Mouse (Mus musculus) layer of hippocampus, adult 11-12 months (tissue): ENCODE results near the gene Kpna7.
A peak's percentile ranks its signal among the peaks of the same experiment; 100 is the strongest.
"Not testable (repeated sequence)": the region's sequence is repeated elsewhere in the genome, so short reads cannot be mapped to it uniquely, and the experiment has no call there.

Experiments used
- DNase-seq: peaks from one replicate; pipeline ENCODE4 v3.0.0; 2022; ENCODE audit warnings: low spot score

Gene Kpna7

DNA sequence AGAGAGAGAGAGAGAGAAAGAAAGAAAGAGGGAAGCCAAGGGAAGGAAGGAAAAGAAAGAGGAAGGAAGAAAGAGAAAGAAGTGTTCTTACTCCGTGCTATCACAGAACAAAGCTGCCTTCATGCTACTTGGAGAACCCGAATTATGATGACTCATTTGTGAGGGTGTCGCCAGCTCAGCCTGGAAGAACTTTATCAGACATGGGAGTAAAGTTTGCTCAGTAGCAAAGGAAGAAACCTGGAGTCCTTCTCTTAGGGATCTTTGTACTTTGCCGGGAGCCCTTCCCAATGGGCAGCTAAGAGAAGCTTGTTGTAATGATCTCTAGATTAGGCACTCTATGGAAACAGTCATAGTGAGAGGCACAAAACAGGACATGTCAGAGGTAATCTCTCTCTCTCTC, 18.9 kb upstream of the Kpna7 start:
- no peak for DNase-seq

DNA sequence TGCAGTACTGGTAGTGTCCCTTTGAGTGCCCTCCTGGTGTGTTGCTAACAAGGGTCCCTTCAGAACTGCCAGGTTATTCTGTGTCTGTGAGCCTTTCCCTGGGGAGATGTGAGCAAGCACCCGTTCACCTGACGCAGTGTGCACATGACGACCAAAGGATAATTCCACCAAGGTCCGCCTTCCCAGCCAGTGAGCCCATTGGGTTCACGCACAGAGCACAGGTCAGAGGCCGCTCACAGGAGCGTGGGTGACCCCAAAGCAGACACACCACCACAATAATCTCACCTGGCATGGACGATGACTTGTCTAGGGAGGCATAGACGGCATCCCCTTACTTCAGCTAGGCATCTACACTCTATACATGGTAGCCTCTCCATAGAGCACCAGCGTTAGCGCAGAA, 17.6 kb upstream of the Kpna7 start:
- not testable (repeated sequence) for DNase-seq

DNA sequence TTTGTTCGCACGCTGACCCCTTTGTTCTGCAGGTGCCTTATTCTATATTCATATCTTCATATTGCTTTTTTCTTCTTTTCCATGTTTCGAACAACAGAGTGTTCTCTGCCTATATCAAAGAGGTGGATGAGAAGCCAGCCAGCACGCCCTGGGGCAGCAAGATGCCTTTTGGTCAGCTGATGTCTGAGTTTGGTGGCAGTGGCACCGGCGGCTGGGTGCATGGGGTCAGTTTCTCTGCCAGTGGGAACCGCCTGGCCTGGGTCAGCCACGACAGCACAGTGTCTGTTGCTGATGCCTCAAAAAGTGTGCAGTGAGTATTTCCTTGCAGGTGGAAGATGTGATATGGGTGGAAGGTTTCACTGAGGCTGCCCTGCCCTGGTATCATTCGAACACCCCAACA, 17.1 kb upstream of the Kpna7 start:
- no peak for DNase-seq

DNA sequence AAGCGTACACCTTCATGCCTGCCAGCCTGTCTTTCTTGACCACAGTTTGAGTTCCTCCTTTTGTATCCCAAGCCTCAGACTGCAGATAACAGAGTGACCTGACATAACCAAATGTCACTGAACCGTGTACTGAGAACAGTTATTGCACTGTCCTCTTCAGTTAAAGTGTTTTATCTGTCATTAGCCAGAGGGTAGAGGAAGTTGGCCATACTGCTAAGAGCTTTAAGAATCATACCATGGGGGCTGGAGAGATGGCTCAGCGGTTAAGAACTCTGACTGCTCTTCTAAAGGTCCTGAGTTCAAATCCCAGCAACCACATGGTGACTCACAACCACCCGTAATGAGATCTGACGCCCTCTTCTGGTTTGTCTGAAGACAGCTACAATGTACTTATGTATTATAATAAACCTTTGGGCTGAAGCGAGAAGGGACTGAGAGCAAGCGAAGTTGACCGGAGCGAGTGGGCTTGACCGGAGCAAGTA, 14.6 kb upstream of the Kpna7 start:
- no peak for DNase-seq

DNA sequence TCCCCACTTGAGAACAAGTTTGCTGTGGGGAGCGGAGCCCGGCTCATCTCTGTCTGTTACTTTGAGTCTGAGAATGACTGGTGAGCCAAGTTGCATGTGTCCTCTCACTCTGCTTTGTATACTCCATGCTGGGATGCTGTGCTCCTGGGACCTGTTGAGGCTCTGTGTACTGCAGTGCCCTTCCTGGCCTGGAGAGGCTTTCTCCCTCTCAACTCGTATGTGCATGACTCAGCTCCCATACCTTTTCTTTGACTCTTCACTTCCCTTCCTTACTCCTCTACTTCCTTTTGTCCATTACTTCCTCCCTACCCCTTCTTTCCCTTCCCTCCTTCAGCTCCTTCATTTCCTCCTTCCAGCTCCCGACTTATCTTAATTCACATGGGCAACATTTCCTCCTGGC, 12.4 kb upstream of the Kpna7 start:
- no peak for DNase-seq

DNA sequence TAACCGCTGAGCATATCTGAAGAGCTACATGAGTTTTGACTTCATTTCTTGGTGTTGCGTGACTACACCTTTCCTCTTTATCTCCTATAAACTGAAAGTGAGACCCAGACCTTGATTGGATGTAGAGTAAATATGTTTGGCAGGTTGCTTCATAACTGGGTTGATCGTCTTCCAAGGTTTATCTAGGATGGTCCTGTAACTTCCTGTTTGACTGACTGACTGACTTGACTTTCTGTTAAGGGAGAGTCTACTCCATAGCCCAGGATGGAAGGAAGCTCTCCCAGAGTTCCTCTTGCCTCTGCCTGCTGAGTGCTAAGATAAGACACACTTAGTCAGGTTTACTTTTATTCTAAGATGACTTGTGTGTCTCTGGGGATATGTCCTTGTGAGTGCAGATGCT, 6.0 kb upstream of the Kpna7 start:
- no peak for DNase-seq

DNA sequence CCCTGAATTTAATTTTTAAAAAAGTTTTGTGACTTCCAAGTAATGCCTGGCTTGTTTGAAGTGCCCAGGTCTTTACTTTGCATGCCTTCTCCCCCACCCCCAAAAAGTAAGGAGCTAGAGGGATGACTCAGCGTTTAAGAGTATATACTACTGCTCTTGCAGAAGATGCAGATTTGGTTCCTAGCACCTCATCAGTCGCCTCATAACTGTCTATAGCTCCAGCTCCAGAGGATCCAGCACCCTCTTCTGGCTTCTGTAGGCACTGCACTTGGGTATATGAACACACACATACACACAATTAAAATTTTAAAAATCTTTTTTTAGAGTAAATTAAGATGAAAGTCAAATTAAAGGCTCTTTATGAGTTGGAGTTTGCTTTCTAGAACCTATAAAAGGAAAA, 4.4 kb upstream of the Kpna7 start:
- DNase-seq = no peak

DNA sequence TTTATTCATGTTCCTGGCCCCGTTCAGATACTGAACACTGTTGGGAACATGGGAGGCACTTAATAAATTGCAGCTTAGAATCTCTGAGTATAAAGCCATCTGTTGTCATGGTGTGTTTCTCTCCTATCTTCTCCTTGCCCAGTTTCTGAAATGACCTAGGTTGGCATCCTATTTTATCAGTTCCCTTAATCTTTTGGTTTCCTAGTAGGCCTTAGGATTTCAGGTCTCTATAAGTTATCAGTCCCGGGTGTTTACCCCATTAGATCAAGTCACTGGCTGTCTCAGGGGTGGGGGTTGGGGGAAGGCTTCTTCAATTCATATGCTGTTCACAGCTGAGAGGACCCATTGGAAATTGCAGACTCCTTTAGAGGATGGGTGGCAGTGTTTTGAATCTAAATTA, 992 bp upstream of the Kpna7 start:
- no peak for DNase-seq

DNA sequence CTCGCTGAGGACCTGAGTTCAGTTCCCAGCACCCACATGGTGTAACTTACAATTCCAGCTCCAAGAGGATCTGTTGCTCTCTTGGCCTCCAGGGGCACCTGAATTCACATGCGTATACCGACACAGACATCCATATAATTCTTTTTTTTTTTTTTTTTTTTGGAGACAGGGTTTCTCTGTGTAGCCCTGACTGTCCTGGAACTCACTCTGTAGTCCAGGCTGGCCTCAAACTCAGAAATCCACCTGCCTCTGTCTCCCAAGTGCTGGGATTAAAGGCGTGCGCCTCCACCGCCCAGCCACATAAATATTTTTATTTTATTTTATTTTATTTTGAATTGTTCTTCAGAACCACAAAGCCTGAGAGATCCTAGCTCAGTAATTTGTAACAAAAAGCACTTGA, 629 bp downstream of the Kpna7 start:
- not testable (repeated sequence) for DNase-seq

DNA sequence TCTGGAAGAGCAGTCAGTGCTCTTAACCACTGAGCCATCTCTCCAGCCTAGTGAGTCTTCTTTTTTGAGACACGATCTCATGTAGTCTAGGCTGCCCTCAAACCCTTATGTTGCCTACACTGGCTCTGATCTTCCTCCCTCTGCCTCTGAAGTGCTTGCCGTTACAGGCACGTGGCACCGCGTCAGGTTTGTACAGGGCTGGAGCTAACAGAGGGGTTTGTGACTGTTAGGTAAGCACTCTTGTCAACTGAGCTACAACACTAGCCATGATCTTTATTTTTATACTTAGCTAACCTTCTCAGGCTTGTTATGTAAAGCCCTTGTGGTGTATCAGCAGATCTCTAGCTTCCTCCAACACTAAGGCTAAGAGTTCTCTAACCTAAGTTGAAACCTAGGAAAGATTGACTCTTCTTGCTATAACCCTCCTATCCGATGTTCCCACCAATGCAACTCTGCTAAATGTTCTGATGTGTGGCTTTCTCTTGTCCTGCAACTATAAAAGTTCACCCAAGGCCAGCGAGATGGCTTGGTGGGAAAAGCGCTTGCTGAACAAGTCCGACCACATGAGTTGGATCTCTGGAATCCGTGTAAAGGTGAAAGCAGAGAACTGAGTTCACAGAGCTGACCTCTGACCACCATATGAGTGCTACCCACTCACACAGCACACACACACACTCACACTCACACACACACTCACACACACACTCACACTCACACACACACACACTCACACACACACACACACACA, 1.8 kb downstream of the Kpna7 start:
- no peak for DNase-seq

DNA sequence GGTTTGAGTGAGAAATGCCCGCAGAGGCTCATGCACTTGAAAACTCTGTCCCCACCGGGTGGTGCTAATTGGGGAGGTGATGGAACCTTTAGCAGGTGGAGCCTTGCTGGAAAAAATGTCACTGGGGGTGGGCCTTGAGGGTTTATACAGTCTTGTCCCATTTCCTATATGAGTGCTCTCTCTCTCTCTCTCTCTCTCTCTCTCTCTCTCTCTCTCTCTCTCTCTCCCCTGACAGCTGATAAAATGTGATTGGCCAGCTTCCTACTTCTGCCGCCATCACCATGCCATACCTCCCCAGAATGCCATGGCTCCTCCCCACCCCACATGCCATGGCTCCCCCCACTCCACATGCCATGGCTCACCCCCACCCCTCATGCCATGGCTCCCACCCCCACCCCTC, 8.7 kb downstream of the Kpna7 start:
- no peak for DNase-seq

DNA sequence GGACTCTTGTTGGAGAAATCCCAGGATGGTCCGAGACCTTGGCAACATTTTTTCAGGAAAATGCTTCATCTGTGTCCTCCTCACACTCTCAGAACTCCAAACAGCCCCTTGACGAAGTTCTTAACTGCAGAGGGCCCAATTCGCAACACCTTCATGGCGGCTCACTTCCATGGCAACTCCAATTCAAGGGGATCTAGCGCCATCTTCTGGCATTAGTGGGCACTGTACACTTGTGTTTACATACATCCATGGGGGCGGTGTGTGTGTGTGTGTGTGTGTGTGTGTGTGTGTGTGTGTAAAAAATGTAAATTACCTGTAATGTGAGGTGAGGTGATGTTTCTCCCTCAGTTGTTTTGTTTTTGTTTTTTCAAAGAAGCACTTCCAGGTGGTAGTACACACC, 12.5 kb downstream of the Kpna7 start:
- DNase-seq = no peak

DNA sequence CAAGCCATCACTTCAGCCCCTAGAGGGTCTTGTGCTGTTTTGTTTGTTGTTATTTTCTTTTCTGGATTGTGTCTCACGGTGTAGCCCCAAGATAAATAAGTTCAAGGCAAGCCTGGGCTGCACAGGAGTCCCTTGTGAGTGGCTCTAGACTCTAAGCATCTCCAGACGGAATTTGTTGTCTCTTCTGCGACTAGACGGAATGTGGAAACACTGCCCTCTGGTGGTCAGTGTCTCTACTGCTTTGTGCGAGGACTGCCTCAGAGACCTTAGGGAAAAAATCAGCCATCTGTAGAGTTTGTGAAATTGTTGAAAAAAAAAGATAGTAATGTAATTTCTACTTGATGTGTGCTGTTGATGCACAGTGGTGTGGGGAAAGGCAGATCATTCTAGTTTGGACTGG, 14.1 kb downstream of the Kpna7 start:
- DNase-seq = peak; percentile 79

DNA sequence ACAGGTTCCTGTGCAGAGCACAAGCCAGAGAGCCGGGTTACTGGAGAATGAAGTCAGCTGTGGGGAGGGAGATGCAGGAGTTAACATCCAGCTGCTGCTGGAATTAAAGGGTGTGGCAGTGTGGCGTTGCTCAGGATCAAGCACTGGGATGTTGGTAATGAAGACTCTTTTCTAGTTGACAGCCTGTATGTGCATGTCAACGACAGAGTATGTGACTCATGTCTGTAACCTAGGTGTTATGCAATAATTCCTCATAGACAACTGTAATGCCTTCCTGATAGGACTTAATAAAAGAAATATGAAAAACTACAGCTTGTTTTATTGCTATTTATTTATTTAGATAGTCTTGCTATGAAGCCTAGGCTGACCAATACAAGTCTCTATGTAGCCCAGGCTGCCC, 15.0 kb downstream of the Kpna7 start:
- DNase-seq = no peak

DNA sequence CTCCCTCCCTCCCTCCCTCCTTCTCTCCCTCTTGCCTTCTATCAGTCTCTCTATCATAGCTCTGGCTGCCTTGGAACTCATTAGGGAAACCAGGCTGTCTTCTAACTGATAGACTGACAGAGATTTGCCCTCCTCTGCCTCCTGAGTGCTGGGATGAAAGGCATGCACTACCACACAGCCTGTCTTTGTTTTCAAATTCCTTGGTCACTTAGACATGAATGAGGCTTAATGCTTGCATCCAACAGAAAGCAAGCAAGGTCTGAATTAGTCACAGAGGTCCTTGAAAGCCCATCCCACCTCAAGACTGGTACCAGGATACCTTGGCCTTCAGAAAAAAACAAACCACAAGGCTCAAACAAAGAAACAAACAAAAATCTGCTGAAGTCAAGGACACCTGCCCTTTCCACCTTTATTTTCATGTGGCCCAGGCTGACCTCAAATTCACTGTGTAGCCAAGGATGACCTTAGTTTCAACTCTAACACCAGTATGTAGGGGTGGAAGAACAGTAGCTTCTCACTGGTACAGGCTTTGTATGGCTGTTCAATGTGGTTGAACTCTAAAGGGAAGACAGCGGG, 19.0 kb downstream of the Kpna7 start:
- DNase-seq = no peak

DNA sequence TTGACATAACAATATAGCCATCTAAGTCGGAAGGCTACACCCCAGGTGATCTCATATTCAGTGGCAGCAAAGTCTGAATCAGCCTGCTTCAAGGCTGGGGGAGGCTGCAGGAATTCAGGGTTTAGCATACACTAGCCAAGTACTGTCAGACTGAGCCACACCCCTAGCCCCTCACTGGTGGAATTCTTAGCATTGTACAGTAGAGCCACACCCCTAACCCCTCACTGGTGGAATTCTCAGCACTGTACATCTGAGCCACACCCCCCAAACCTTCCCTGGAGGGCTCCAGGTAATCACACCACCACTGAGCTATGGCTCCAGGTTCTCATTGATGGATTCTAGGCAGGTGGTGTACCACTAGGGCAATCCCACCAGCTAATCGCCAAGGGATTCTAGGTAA, 24.3 kb downstream of the Kpna7 start:
- no peak for DNase-seq

DNA sequence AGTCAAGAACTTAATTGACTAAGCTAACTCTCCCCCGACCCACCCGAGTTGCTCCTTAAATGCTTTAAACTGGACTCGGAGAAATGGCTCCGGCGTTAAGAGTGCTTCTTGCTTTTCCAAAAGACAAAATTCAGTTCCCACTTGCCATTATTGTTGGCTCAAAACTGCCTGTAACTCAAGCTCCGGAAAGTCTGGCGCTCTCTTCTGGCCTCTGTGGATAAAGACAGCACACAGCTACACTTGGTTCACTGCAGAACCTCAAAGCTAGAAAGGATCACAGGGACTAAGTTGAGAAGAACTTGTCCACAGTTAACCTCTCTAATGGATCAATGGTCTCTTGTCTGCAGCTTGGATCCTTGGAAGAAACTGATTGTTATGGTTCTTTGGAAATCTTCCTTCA, 25.1 kb downstream of the Kpna7 start:
- no peak for DNase-seq

DNA sequence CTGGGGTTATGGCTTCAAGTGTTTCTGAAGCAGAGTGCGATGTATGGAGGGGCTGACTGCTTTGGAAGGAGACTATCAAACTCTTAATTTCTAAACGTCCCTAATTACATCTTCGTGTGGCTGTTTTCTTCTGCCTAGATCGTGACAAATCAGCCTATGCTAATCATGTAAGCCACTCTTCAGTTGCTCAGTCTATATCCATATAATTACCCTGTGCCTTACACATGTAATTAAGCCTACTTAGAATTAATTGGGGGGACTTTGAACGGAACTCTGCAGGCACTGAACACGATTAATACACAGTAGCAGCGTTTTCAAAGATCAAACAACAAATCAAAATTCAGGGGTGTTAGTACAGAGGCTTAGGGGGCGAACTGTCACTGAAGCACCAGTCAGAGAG, 25.9 kb downstream of the Kpna7 start:
- no peak for DNase-seq

DNA sequence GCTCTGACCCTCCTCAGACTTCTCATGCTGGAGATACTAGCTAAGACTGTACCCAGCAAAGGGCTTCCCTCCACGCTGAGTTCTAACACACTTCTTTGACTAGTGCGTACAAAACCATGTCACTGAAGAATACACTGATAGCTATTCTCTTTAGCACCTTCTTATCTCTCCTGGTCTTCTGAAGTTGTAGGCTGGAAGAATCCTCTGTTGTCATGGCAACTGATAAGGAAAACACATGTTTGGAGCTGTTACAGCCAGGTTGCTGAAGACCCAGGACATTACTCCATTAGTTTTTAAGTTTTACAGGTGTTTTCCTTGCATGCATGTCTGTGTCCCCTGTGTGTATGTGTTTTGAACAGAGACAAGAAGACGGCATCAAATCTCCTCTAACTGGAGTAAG, 29.6 kb downstream of the Kpna7 start:
- DNase-seq = not testable (repeated sequence)

DNA sequence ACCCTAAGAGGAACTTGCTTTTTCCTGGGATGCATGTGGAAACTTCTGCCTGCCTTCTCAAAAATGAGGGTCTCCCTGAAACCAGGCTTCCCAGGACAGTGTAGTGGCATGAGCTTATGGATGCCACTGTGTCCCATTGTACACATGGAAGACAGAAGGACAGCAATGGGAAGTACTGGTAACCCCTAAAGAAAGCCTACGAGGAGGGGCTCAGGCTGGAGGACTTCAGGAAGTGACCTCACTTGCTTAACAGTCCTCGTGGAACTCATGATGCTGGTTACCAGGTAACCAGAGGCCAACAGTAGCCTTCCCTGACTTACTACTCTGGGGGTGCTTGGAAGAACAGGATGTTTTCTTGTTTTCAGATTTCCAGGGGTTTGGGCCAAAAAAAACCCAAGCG, 41.1 kb downstream of the Kpna7 start, which contains the start of gene 1700018F24Rik:
TSS of gene 1700018F24Rik (plus strand) at position 301 of the 400 bp plus-strand sequence.
- DNase-seq = not testable (repeated sequence)

DNA sequence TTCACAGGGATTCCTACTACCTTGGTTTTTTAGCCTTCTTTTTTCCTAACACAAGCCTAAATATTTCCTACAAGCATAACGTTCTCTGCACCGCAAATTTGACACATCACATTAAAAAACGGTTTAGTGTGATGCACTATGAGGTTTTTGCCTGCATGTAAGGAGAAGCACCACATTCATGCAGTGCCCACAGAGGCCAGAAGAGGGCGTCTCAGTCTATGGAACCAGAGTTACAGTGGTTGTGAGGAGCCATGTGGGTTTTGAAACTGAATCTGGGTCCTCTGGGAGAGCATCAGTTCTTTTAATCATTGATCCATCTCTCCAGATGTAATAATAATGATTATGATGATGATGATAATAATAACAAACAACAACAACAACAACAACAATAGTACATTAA, 42.2 kb downstream of the Kpna7 start:
- DNase-seq = no peak

DNA sequence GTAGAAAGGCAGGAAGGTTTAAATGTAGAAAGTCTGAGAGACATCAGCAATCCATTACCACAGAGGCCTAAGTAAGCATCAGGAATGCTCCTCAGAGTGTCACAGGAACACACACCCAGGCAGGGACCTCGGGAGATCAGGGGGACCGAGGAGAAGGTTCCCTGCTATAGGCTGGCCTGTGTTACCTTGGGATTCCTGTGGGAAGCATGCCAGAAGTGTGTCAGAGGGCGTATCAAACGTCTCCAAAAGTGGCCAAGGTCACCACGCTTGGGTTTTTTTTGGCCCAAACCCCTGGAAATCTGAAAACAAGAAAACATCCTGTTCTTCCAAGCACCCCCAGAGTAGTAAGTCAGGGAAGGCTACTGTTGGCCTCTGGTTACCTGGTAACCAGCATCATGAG, 51.4 kb downstream of the Kpna7 start, which contains the start of gene Gm4871:
TSS of gene Gm4871 (minus strand) at position 364 of the 400 bp plus-strand sequence.
- DNase-seq = not testable (repeated sequence)

DNA sequence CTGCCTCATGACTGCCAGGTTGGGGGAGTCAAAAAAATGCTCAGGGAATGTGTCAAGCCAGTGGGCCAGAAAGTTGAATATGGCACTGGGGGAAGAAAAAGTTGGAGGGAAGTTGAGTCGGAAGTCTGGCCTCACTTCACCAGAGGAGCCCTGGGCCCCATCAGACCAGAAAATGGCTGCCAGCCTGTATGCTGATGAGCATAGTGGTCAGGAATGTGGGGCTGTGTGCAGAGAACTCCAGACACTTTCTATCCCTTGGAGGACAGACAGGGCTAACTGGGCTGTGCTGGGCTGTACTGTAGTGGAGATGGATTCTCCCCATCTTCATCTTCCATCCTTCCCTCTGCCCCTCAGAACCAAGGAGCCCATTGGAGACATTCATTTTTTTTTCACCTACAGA, 53.4 kb downstream of the Kpna7 start:
- DNase-seq = not testable (repeated sequence)

DNA sequence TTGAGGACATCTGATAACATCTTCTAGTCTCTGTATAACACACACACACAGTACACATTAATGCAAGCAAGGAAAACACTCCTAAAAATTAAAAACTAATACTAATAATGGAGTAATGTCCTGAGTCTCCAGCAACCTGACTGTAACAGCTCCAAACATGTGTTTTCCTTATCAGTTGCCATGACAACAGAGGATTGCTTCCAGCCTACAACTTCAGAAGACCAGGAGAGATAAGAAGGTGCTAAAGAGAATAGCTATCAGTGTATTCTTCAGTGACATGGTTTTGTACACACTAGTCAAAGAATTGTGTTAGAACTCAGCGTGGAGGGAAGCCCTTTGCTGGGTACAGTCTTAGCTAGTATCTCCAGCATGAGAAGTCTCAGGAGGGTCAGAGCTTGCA, 63.1 kb downstream of the Kpna7 start:
- not testable (repeated sequence) for DNase-seq
